Mouse (Mus musculus): ENCODE measurements around the gene Fgfr1op. TPM values are rescaled to one million over a fixed set of nuclear protein-coding genes. Genes with fewer than 3 reads are reported as not detected.

Fgfr1op gene
- total RNA-seq, 1 experiment from 2014 or later, result 71.3 TPM

Other genes starting within 250 kb of the Fgfr1op start
- 83.2 and 88.4 TPM in 2 replicates for gene Tagap, start 239.5 kb upstream of the Fgfr1op start, total RNA-seq (2017)
- gene Rsph3a, start 219.9 kb upstream of the Fgfr1op start, total RNA-seq (2017), result 22.2 and 28.2 TPM in 2 replicates
- gene Gm49673, start 17.7 kb upstream of the Fgfr1op start, total RNA-seq (2017), result 3.6 and 6.1 TPM in 2 replicates
- 17.9 and 20.8 TPM in 2 replicates for gene Rnaset2a, start 17.4 kb upstream of the Fgfr1op start, total RNA-seq (2017)
- 73.4 and 82.4 TPM in 2 replicates for gene Ccr6, start 70.5 kb downstream of the Fgfr1op start, total RNA-seq (2017)
- gene Mpc1, start 117.4 kb downstream of the Fgfr1op start, total RNA-seq (2017), result 113 and 123 TPM in 2 replicates
- gene Sft2d1, start 145.6 kb downstream of the Fgfr1op start, total RNA-seq (2017), result 48.1 and 73.9 TPM in 2 replicates
- gene Prr18, start 172.0 kb downstream of the Fgfr1op start, total RNA-seq (2017), result 0.98 and 1.5 TPM in 2 replicates
- not detected in 2 replicates for gene T2, start 190.5 kb downstream of the Fgfr1op start, total RNA-seq (2017)

Measured in neutrophil, adult 5-6 weeks (primary cell).